Comparison of ENCODE assay signal across 34 mouse cellular contexts in the genomic region with DNA sequence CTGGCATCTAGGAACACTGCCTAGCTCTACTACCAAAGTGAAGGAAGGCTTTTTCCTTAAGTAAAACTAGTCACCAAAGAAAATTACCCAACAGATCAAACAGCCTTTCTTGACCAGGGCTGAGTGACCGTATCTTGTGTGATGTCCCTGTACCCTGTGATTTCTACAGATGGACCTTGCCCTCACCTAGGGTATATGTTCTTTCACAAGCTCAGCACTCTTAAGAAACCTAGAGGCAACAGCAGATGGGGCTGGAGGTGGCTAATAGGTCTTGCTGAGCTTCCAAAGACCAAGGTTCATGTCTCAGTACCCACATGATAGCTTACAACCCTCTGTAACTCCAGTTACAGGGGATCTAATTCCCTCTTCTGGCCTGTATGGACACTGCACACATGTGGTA.
"Had no signal": no experiment of that assay in that cellular context is flagged by ENCODE, and none has a peak within 500 bp of the region (broad histone marks: within the 10 kb centered on the region; RNA-seq: fewer than 3 reads in every experiment).

No protein-coding gene starts in this region.

- ATAC-seq: hindbrain, embryonic 16.5 days; hindbrain, postnatal 0 days; inflammation-experienced regulatory T-cells, adult 6 months had no signal

- H3K4me2 ChIP-seq: heart, embryonic 11.5 days; heart, embryonic 12.5 days; heart, embryonic 13.5 days; heart, embryonic 15.5 days; hindbrain, embryonic 12.5 days; hindbrain, embryonic 13.5 days; hindbrain, embryonic 14.5 days; hindbrain, embryonic 15.5 days; kidney, embryonic 15.5 days had no signal

- H3K27ac ChIP-seq: heart, adult 2 months; heart, embryonic 10.5 days; heart, embryonic 13.5 days; heart, embryonic 15.5 days; hindbrain, embryonic 10.5 days; hindbrain, embryonic 12.5 days; hindbrain, embryonic 13.5 days; hindbrain, embryonic 14.5 days; hindbrain, embryonic 15.5 days; hindbrain, postnatal 0 days; kidney, embryonic 15.5 days; kidney, postnatal 0 days; layer of hippocampus, adult 2 months; left cerebral cortex, adult 2 months had no signal

- H3K4me1 ChIP-seq: heart, embryonic 10.5 days; heart, embryonic 12.5 days; heart, embryonic 13.5 days; heart, embryonic 15.5 days; hindbrain, embryonic 10.5 days; hindbrain, embryonic 12.5 days; hindbrain, embryonic 13.5 days; hindbrain, embryonic 15.5 days; kidney, embryonic 15.5 days had no signal

- H3K4me3 ChIP-seq: heart, adult 2 months; heart, embryonic 10.5 days; heart, embryonic 12.5 days; heart, embryonic 13.5 days; heart, embryonic 15.5 days; hindbrain, embryonic 10.5 days; hindbrain, embryonic 12.5 days; hindbrain, embryonic 13.5 days; hindbrain, embryonic 15.5 days; kidney, embryonic 15.5 days; layer of hippocampus, adult 2 months; left cerebral cortex, adult 2 months had no signal

- H3K27me3 ChIP-seq: heart, embryonic 12.5 days; heart, embryonic 13.5 days; heart, embryonic 15.5 days; hindbrain, embryonic 12.5 days; hindbrain, embryonic 13.5 days; hindbrain, embryonic 15.5 days; kidney, embryonic 15.5 days had no signal

- H3K9me3 ChIP-seq: heart, embryonic 10.5 days; heart, embryonic 12.5 days; heart, embryonic 13.5 days; heart, embryonic 15.5 days; hindbrain, embryonic 10.5 days; hindbrain, embryonic 12.5 days; hindbrain, embryonic 13.5 days; hindbrain, embryonic 15.5 days; kidney, embryonic 15.5 days had no signal

- H3K9ac ChIP-seq: heart, embryonic 12.5 days; heart, embryonic 13.5 days; heart, embryonic 15.5 days; hindbrain, embryonic 12.5 days; hindbrain, embryonic 13.5 days; hindbrain, embryonic 14.5 days; hindbrain, embryonic 15.5 days; kidney, embryonic 15.5 days had no signal

- DNase-seq: heart, adult 2 months; heart, postnatal 10 days; heart, postnatal 14 days; heart, postnatal 36 days; heart, postnatal 4 days; kidney, adult 11 months; kidney, adult 18-20 months; kidney, adult 2 months; kidney, adult 8-10 months; kidney, adult 9 months; kidney, postnatal 10 days; kidney, postnatal 14 days; kidney, postnatal 25 days; kidney, postnatal 36 days; kidney, postnatal 4 days; layer of hippocampus, adult 9-11 months; layer of hippocampus, postnatal 36 days had no signal
